Mouse (Mus musculus) lung, adult 2 months (tissue): ENCODE results near the gene BC025920. TPM values are rescaled to one million over a fixed set of nuclear protein-coding genes. Genes with fewer than 3 reads are reported as not detected.

Experiments used
- DNase-seq: peaks from one replicate; pipeline ENCODE4 v3.0.0; 2022
- H3K4me1 ChIP-seq: fragments of 200-500 bp; 2 replicates; pipeline ENCODE4 v1.6.1; 2011; ENCODE audit warnings: low read length; ENCODE audit not compliant: control insufficient read depth, insufficient read depth
- H3K4me3 ChIP-seq: fragments of 200-500 bp; replicated peaks from 2 replicates; pipeline ENCODE3; 2011; ENCODE audit warnings: low read depth, mild to moderate bottlenecking, control low read depth, low read length; ENCODE audit errors: extremely low read depth
- CTCF ChIP-seq: fragments of 200-500 bp; IDR thresholded peaks from 2 replicates; pipeline ENCODE4 v1.5.1; 2011; ENCODE audit warnings: mild to moderate bottlenecking, low read length, control low read depth; ENCODE audit not compliant: insufficient read depth
- POLR2A ChIP-seq: fragments of 200-500 bp; IDR thresholded peaks from 2 replicates; pipeline ENCODE4 v1.6.1; 2011; ENCODE audit warnings: low read depth, mild to moderate bottlenecking, control low read depth, low read length, borderline replicate concordance; ENCODE audit errors: extremely low read depth
- WGBS: fragments of 180-500 bp; shearing (Covaris S2); methylation state at CpG from one replicate; pipeline ENCODE4 v1.1.7; 2018; 5-methylcytosine and 5-hydroxymethylcytosine counted together
- polyA plus RNA-seq: library from polyadenylated mRNA; depleted of rRNA; stranded (reverse); fragments of >200 nt; gene quantifications from 2 replicates; pipeline ENCODE4 v1.2.3, GENCODE M21; 2012

The BC025920 gene
- polyA plus RNA-seq, 1 experiment, result 1.1 TPM

DNA sequence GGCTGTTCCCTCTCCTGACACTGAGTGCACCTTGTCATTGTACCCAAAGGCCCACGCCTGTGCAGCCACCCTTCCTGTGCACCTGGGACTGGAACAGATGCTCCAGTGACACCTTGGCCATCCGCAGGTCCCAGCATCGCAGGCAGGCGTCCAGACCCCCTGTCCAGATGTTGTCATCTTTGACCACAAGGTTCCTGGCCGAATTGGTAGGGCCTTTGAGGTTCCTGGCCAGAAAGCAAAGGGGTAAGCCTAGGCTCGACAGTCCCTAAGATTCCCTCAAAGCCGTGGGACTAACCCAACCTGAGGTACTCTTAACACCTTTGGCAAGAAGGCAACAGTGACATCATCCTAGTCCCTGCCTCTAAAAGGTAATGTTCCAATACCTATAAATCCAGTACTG lies 13.4 kb upstream of the BC025920 start:
- no peak overlapping the region for H3K4me3 ChIP-seq
- no peak for TF ChIP-seq POLR2A
- no peak for TF ChIP-seq CTCF
- no peaks in the 10 kb centered on the region for H3K4me1 ChIP-seq
- no peak for DNase-seq
- WGBS, result 73% methylated on average over 7 of the region's 7 CpGs

DNA sequence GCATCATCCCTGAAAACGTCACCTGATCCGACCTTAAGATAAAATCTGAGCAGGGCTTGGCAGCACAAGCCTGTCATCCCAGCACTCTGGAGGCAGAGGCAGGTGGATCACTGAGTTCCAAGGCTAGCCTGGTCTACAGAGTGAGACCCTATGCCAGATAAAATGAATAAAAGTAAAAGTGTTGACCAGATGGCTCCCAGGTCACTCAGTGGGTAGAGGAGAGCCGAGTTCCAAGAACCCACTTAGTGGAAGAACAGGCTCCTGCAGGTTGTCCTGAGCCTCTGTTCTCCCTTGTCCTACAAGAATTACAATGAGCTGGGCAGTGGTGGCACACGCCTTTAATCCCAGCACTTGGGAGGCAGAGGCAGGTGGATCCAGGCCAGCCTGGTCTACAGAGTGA lies 12.8 kb upstream of the BC025920 start:
- no peak for DNase-seq
- WGBS, result 62% methylated on average over 4 of the region's 4 CpGs
- H3K4me1 ChIP-seq, result no peaks in the 10 kb centered on the region
- TF ChIP-seq POLR2A (no peak), CTCF (no peak)
- no peak overlapping the region for H3K4me3 ChIP-seq

DNA sequence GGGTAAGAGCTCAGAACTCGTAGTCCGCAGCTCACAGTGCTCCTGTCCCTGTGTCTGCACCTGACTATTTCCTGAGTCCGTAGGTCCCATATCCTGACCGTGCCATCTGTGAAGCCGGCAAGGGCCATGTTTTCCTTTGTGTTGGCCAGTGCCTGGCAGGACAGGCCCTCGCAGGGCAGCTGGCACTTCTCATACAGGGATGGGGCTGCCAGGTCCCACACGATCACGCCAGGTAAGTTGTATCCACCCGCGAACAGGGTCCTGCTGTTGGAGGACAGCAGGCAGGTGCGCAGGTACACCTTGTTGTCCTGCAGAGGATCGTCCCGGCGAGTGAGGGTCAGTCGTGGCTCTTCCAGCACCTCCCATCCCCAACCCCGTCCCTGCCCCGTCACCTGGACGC lies 12.1 kb upstream of the BC025920 start:
- no peak for TF ChIP-seq POLR2A
- no peak for TF ChIP-seq CTCF
- no peak for DNase-seq
- no peaks in the 10 kb centered on the region for H3K4me1 ChIP-seq
- 64% methylated on average over 18 of the region's 18 CpGs for WGBS
- H3K4me3 ChIP-seq, result no peak overlapping the region

DNA sequence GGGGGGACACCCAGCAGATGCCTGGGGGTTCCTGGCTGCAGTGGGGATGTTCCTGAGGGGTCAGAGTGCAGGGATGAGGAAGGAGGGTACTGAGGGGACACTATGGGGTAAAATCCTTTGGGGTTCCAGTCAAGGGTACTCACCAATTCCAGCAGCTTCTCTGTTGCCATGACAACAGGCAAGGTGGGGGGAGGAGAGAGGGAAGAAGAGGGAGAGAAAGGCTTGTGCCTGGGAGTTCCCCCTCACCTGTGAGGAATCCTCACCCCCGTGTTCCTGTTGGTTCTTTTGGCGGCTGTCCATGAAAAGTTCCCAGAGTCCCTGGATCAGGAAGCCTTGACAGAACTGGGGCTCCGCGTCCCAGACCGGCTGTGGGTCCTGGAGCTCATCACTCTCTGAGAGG lies 10.5 kb upstream of the BC025920 start:
- DNase-seq, result no peak
- H3K4me1 ChIP-seq, result 0 out of 2 replicates have a peak, but pooled peaks cover under 1% of the 10 kb centered on the region
- no peak overlapping the region for H3K4me3 ChIP-seq
- no peak for TF ChIP-seq CTCF
- TF ChIP-seq POLR2A, result no peak
- WGBS, result 49% methylated on average over 5 of the region's 5 CpGs

DNA sequence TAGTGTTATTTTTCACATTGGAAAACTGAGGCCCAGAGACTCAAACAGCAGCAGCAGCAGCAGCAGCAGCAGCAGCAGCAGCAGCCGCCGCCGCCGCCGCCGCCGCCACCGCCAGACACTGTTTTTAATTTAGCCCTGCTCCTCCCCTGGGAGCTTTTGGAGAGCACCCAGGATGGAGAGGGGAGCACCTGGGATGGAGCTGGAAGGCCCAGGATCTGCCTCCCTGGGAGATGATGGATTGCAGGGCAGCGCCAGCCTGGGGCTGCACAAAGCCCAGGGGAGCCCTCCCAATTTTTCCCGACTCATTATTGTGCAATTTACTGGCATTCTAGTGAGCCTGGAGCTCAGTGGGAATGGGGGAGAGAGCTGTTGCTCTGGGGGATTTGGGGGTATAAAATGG lies 9.5 kb upstream of the BC025920 start:
- Histone ChIP-seq H3K4me3 (no peak overlapping the region), H3K4me1 (peaks cover 8% of the 10 kb centered on the region)
- DNase-seq, result no peak
- 17% methylated on average over 10 of the region's 10 CpGs for whole genome bisulfite sequencing
- TF ChIP-seq CTCF (no peak), POLR2A (no peak)

DNA sequence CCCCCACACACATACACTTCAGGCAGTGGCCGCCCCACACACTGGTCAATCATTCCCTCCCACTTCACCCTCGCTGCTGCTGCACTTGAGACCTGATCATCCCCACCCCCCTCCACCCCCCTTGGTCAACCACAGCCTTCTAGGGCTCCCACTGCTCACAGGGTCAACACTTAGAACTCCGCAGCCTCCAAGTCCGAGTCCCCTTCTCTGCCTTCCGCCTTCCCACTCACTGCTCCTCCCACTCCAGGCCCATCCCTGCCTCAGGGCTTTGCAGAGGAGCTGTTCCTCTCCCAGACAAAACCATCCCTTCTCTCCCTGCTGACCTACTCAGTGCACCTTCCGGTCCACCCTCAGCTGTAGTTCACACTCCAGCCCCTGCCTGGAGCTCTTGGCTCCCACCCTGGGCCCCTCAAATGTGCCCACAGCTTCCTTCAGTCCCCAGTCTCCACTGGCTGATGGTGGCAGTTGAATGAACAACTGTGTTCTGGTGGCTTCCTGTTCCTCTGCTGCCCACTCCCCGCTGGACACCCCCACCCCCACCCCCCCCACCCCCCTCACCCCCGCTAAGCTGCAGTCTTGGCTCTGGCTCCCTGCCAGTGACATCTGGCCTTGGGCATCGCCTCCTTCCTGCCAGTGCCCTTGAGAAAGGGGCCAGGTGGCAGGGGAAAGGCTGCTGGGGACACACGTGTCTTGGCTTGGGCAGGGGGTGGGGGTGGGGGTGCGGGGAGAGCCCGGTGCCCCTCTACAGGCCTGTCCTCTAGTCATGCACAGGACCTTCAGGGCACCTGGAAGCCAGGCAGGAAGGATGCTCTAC lies 8.7 kb upstream of the BC025920 start:
- H3K4me1 ChIP-seq, result peaks cover 8% of the 10 kb centered on the region
- no peak for TF ChIP-seq CTCF
- TF ChIP-seq POLR2A, result 0 out of 2 replicates have a peak, but pooled peaks have one; percentile 21
- DNase-seq, result peak; percentile 54
- 8% methylated on average over 12 of the region's 12 CpGs for WGBS
- H3K4me3 ChIP-seq, result peak overlapping the region; percentile 45

DNA sequence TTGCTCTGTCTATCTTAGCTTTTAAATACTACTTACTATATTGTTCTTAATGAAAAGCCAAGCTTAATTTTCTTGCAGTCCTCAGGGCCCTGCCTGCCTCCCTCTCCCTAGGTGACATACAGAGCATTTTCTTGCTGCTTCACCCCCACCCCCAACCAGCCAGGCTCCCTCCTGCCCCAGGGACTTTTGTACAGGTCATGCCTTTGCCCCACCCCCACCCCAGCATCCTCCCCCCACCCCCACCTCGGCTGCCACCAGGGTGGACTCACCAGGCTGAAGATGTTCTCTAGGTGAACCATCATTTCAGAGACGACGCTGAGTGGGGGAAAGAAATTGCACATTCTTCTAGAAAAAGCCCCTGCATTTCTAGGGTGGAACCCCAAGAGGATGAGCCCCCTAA lies 7.7 kb upstream of the BC025920 start:
- WGBS, result 55% methylated on average over 3 of the region's 3 CpGs
- TF ChIP-seq CTCF (no peak), POLR2A (no peak)
- Histone ChIP-seq H3K4me3 (no peak overlapping the region), H3K4me1 (peaks cover 8% of the 10 kb centered on the region)
- DNase-seq, result no peak

DNA sequence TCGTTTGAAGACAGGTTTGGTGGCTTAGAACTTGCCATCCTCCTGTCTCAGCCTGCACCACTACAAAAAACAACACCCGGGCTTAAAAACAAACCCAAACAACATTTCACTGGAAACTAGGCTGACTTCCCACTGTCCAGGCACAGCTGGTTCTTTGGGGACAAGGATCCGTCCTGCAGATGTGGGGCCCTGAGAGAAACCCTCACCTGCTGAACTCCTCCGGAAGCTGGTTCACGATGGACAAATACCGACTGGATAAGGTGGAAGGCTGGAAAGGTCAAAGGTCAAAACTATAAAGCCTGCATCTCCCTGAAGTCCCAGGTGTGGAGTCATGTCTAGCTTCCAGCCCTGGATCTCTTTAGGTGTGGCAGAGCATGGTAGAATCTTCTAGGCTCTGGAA lies 7.2 kb upstream of the BC025920 start:
- TF ChIP-seq POLR2A, result no peak
- TF ChIP-seq CTCF, result no peak
- Histone ChIP-seq H3K4me3 (no peak overlapping the region), H3K4me1 (peaks cover 8% of the 10 kb centered on the region)
- WGBS, result 55% methylated on average over 6 of the region's 6 CpGs
- no peak for DNase-seq

DNA sequence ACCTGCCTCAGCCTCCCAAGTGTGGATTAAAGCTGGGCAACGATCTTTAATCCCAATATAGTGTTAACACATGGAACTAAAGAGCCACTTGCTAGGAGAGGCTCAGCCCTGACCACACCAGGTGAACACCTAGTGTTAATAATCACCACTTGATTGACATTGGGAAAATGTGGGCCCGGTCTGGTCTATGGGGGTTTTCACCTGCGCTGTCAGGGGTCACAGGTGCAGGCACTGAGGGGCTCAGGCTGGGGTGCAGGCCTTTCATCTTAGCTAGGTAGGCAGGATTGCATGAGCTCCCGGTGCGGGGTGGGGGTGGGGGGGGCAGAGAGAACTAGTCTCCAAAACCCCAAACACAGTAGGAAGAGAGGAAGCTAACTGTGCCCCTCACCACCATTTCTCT lies 6.4 kb upstream of the BC025920 start:
- H3K4me1 ChIP-seq, result peaks cover 9% of the 10 kb centered on the region
- no peak overlapping the region for H3K4me3 ChIP-seq
- no peak for DNase-seq
- WGBS, result 77% methylated on average over 5 of the region's 5 CpGs
- TF ChIP-seq CTCF (no peak), POLR2A (no peak)

DNA sequence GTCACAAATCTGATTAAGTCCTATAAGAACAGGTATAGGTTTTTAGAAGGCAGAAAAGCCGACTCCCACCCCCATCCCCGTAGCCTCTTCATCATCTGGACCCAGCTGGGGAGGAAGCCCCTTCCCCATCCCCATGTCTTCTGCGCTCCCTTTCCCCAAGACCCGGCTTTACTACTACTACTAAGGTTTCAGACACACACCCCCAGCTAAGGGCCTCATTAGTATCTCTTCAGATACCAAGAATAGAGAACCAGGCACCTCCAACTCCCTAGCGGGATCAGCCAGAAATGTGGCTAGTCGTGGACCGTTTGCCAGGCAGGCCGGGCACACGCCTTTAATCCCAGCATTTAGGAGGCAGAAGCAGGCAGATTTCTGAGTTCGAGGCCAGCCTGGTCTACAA lies 6.0 kb upstream of the BC025920 start:
- no peak for TF ChIP-seq POLR2A
- peaks cover 12% of the 10 kb centered on the region for H3K4me1 ChIP-seq
- no peak for DNase-seq
- 60% methylated on average over 10 of the region's 10 CpGs for WGBS
- H3K4me3 ChIP-seq, result no peak overlapping the region

DNA sequence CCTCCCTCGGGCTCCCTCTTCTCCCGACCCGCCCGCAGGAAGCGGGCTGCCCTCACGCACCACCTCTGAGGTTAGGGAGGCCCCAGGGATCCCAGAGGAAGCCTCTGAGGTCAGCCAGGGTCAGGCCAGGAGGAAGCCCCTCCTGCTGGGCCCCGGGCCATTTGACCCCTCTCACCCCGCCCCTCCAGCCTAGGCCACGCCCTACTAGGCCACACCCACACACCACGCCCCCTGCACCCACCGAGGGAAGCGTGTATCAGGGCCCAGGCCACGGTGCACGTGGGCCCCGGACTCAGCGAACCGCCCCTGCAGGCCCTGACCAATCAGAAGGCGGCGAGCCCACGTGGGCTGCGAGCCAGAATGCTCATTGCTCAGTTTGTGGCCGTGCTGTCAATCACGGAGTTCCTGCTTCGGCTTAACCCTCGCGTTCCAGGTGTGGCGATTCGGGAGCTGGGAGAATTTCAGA lies 5.3 kb upstream of the BC025920 start, which contains the start of gene Tle6:
Gene Tle6, minus strand, starts transcription at position 336 of the 466 bp plus-strand sequence.
- peaks cover 14% of the 10 kb centered on the region for H3K4me1 ChIP-seq
- DNase-seq, result peak; percentile 96
- no peak for TF ChIP-seq POLR2A
- TF ChIP-seq CTCF, result no peak
- peak within 1 kb of the TSS; percentile 22 for H3K4me3 ChIP-seq
- WGBS, result under 1% methylated on average over 27 of the region's 28 CpGs
